Mouse (Mus musculus): ENCODE results near the gene Tunar.

DNA sequence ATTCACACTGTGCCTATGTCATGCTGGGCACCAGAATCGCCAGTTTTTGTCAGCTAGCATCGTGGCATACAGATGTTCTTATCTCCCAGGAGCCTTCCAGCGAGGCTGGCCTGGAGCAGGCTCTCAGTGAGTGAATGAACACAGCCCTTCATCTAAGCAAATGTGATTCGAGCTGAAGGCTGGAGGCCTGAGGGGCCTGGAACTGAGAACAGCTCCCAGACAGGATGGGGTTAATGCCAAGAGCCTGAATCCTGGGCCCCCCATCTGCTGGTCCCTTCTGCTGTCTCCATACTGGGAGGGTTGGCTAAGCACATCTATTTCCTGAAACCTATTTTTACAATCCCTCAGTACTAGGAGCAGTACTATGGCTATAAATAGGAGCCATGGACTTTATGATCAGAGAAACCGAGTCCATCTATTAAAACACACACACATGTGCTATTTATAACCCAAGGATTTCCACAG, 21.1 kb upstream of the Tunar start:
- TF ChIP-seq CTCF (IDR thresholded peaks at IDR 0.05; ENCODE audit: insufficient read depth, low read depth, low read length) (no peak), POLR2A (IDR thresholded peaks at IDR 0.05; ENCODE audit: insufficient read depth, low read depth, low read length) (no peak)
